Mouse (Mus musculus) heart, embryonic 15.5 days (tissue): Measurements from ENCODE around the gene Cnst. TPM values are rescaled to one million over a fixed set of nuclear protein-coding genes. Genes with fewer than 3 reads are reported as not detected.
A peak's percentile ranks its signal among the peaks of the same experiment; 100 is the strongest.

Experiments used
- ATAC-seq: fragments of 200-750 bp; cut with Nextera tagmentation; replicated peaks from 2 replicates; pipeline ENCODE4 v1.8.0; 2017; ENCODE audit warnings: low read depth, moderate TSS enrichment; ENCODE audit not compliant: insufficient number of reproducible peaks, insufficient read depth, low FRiP score
- H3K27ac ChIP-seq: fragments of 300-500 bp; sonication (generic); 2 replicates; pipeline ENCODE4 v1.5.1; 2015; ENCODE audit warnings: mild to moderate bottlenecking, inconsistent platforms
- H3K27me3 ChIP-seq: fragments of 300-500 bp; sonication (generic); 2 replicates; pipeline ENCODE4 v1.6.1; 2015; ENCODE audit warnings: inconsistent platforms
- H3K36me3 ChIP-seq: fragments of 300-500 bp; sonication (generic); 2 replicates; pipeline ENCODE4 v1.6.1; 2015; ENCODE audit warnings: mild to moderate bottlenecking, inconsistent platforms
- H3K4me1 ChIP-seq: fragments of 300-500 bp; sonication (generic); replicated peaks from 2 replicates; pipeline ENCODE4 v1.6.1; 2015; ENCODE audit warnings: inconsistent platforms
- H3K4me2 ChIP-seq: fragments of 300-500 bp; sonication (generic); 2 replicates; pipeline ENCODE4 v1.6.1; 2015; ENCODE audit warnings: inconsistent platforms, mild to moderate bottlenecking, moderate library complexity
- H3K4me3 ChIP-seq: fragments of 300-500 bp; sonication (generic); 2 replicates; pipeline ENCODE4 v1.5.1; 2015; ENCODE audit warnings: mild to moderate bottlenecking, inconsistent platforms
- H3K9ac ChIP-seq: fragments of 300-500 bp; sonication (generic); 2 replicates; pipeline ENCODE4 v1.6.1; 2015; ENCODE audit warnings: mild to moderate bottlenecking, inconsistent platforms
- H3K9me3 ChIP-seq: fragments of 300-500 bp; sonication (generic); replicated peaks from 2 replicates; pipeline ENCODE4 v1.6.1; 2016; ENCODE audit warnings: inconsistent platforms
- WGBS: fragments of 180-500 bp; shearing (Covaris S2); methylation state at CpG from one replicate; pipeline ENCODE4 v1.1.7; 2015; ENCODE audit warnings: mixed read lengths; 5-methylcytosine and 5-hydroxymethylcytosine counted together
- polyA plus RNA-seq: library from polyadenylated mRNA; unstranded; fragments of >200 nt; fragmentation: Nextera tagmentation; extraction: Ambion mirVana; gene quantifications from 2 replicates; pipeline ENCODE4 v1.2.1, GENCODE M21; 2015

Cnst gene
- polyA plus RNA-seq, 1 experiment from 2014 or later = 16.6 TPM

GRCm38 (mm10) chr1:179580200-179580599 is 34.0 kb downstream of the Cnst start:
- Histone ChIP-seq H3K27ac (no peak overlapping the region), H3K4me1 (peaks cover 28% of the 10 kb centered on the region), H3K9ac (no peak overlapping the region), H3K36me3 (no peaks in the 10 kb centered on the region; the same call in 1 of the 2 replicates), H3K4me3 (no peak overlapping the region), H3K27me3 (no peaks in the 10 kb centered on the region), H3K4me2 (no peak overlapping the region), H3K9me3 (no peaks in the 10 kb centered on the region)
- ATAC-seq = no peak
- WGBS = 50% methylated on average over 8 of the region's 8 CpGs

DNA sequence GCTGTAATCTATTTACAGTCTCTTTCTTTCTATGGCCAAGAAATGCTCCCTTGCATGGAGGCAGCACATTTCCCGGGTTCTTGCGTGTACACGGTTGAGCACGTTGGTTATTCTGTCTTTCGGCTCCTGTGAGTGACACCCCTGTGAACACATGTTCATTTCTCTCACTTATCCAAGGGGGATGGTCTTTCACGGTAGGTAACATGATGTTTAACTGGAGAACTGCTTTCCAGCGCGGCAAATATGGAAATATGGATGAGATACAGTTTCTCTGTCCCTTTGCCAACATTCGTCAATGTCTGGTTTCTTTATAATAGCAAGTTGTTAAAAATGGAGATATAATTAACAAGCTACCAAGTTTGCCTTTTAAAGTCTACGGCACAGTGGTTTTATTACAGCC is 35.3 kb downstream of the Cnst start:
- Histone ChIP-seq H3K9ac (no peak overlapping the region), H3K4me1 (peaks cover 37% of the 10 kb centered on the region), H3K9me3 (no peaks in the 10 kb centered on the region), H3K4me3 (no peak overlapping the region), H3K27ac (no peak overlapping the region; the same call in 1 of the 2 replicates), H3K4me2 (no peak overlapping the region), H3K27me3 (no peaks in the 10 kb centered on the region), H3K36me3 (no peaks in the 10 kb centered on the region; the same call in 1 of the 2 replicates)
- 81% methylated on average over 10 of the region's 10 CpGs for WGBS
- no peak for ATAC-seq

DNA sequence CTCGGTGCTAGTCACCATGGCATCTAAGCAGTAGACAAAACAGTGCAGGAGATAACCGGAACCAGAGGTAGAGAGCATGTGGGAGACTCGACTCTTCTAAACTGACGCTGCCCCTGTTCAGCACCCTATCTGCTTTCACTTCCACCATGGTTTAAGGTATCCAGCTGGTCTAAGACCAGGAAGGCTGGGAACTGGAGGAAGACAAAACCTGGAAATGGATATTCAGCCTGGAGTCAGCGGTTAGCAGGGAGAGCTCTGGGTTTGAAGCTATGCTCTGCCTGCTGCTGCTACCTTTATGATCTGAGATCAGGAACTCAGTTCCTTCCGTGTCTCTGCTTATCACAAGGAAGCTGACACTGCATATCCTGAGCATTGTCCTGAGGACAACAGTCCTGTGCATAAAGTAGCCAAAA is 35.9 kb downstream of the Cnst start:
- Histone ChIP-seq H3K36me3 (no peaks in the 10 kb centered on the region; the same call in 1 of the 2 replicates), H3K27ac (peak overlapping the region; percentile 13; the same call in 1 of the 2 replicates), H3K9me3 (no peaks in the 10 kb centered on the region), H3K27me3 (no peaks in the 10 kb centered on the region), H3K9ac (no peak overlapping the region), H3K4me3 (no peak overlapping the region), H3K4me2 (peak overlapping the region; percentile 17), H3K4me1 (peaks cover 43% of the 10 kb centered on the region)
- WGBS = 33% methylated on average over 6 of the region's 6 CpGs
- no peak for ATAC-seq

DNA sequence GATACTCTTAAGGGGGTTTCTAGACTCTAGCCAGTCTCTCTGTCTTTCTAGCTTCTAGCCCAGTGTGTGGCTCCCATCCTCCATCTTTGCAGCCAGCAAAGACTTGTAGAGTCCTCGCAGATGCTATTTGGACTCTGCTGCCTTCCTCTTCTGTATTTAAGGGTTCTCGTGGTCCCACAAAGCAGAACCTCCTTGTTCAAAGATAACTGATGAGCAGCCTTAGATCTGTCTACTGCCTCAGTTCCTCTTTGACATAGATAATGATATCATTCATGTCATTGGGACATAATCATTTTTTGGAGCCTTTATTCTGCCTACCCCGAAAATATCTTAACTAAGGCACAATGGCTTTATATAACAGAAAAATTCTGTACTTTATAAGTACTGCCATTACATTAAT is 36.9 kb downstream of the Cnst start:
- H3K4me2 ChIP-seq = no peak overlapping the region
- H3K4me3 ChIP-seq = no peak overlapping the region
- H3K27ac ChIP-seq = no peak overlapping the region
- H3K27me3 ChIP-seq = no peaks in the 10 kb centered on the region
- H3K9me3 ChIP-seq = no peaks in the 10 kb centered on the region
- H3K36me3 ChIP-seq = no peaks in the 10 kb centered on the region; the same call in 1 of the 2 replicates
- no peak for ATAC-seq
- no peak overlapping the region for H3K9ac ChIP-seq
- WGBS = 79% methylated on average over 3 of the region's 3 CpGs
- H3K4me1 ChIP-seq = peaks cover 52% of the 10 kb centered on the region

GRCm38 (mm10) chr1:179584220-179584619 is 38.0 kb downstream of the Cnst start:
- H3K4me3 ChIP-seq = no peak overlapping the region
- H3K27me3 ChIP-seq = no peaks in the 10 kb centered on the region
- ATAC-seq = no peak
- H3K9me3 ChIP-seq = no peaks in the 10 kb centered on the region
- no peak overlapping the region for H3K9ac ChIP-seq
- no peak overlapping the region for H3K4me2 ChIP-seq
- H3K4me1 ChIP-seq = peaks cover 56% of the 10 kb centered on the region
- 86% methylated on average over 4 of the region's 4 CpGs for WGBS
- peak overlapping the region; percentile 52; the same call in 1 of the 2 replicates for H3K27ac ChIP-seq
- H3K36me3 ChIP-seq = no peaks in the 10 kb centered on the region; the same call in 1 of the 2 replicates

DNA sequence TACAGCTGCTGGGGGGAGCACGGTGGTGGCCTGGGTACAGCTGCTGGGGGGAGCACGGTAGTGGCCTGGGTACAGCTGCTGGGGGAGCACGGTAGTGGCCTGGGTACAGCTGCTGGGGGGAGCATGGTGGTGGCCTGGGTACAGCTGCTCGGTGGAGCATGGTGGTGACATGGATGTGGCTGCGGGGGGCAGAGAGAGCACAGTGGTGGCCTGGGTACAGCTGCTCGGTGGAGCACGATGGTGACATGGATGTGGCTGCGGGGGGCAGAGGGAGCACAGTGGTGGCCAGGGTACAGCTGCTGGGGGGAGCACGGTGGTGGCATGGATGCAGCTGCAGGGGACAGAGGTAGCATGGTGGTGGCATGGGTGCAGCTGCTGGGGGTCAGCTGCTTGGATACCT is 39.5 kb downstream of the Cnst start:
- Histone ChIP-seq H3K27ac (no peak overlapping the region), H3K4me3 (no peak overlapping the region), H3K27me3 (no peaks in the 10 kb centered on the region), H3K36me3 (no peaks in the 10 kb centered on the region), H3K9ac (no peak overlapping the region), H3K4me1 (peaks cover 62% of the 10 kb centered on the region), H3K9me3 (no peaks in the 10 kb centered on the region), H3K4me2 (no peak overlapping the region)
- ATAC-seq = no peak
- WGBS = 91% methylated on average over 9 of the region's 9 CpGs

- no peak for ATAC-seq
- no peaks in the 10 kb centered on the region for H3K27me3 ChIP-seq
- 56% methylated on average over 3 of the region's 3 CpGs for WGBS
- no peak overlapping the region for H3K4me2 ChIP-seq
- no peak overlapping the region for H3K4me3 ChIP-seq
- H3K27ac ChIP-seq = peak overlapping the region; percentile 10; the same call in 1 of the 2 replicates
- peaks cover 57% of the 10 kb centered on the region for H3K4me1 ChIP-seq
- no peaks in the 10 kb centered on the region for H3K9me3 ChIP-seq
- no peaks in the 10 kb centered on the region for H3K36me3 ChIP-seq
- H3K9ac ChIP-seq = no peak overlapping the region
Observed at GRCm38 (mm10) chr1:179586430-179587095, 40.4 kb downstream of the Cnst start.

DNA sequence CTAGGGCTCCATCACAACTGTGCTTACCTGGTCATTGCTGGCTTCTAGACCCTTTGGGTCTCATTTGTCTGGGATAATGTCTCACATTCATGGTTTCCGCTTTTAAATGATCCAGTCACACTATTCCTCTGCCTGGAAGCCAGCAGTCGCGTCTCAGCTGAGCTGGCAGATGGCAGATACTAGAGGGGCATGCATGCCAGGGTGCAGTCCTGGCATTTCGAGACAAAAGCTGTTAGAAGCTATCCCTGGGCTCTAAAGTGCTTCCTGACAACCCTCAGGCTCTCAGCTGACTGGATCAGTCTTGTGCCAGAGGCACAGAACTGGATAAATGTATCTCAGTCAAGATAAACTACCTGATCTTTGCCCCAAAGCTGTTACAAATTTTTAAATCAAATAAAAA is 42.1 kb downstream of the Cnst start:
- Histone ChIP-seq H3K36me3 (peaks cover 7% of the 10 kb centered on the region; the same call in 1 of the 2 replicates), H3K27ac (peak overlapping the region; percentile 75), H3K4me3 (no peak overlapping the region), H3K4me2 (no peak overlapping the region), H3K9me3 (no peaks in the 10 kb centered on the region), H3K27me3 (no peaks in the 10 kb centered on the region), H3K9ac (peak overlapping the region; percentile 31; the same call in 1 of the 2 replicates), H3K4me1 (peaks cover 46% of the 10 kb centered on the region)
- no peak for ATAC-seq
- 60% methylated on average over 4 of the region's 4 CpGs for WGBS

- Histone ChIP-seq H3K4me1 (peaks cover 23% of the 10 kb centered on the region), H3K27me3 (no peaks in the 10 kb centered on the region), H3K27ac (no peak overlapping the region), H3K36me3 (peaks cover 9% of the 10 kb centered on the region), H3K4me2 (no peak overlapping the region), H3K4me3 (no peak overlapping the region), H3K9ac (no peak overlapping the region), H3K9me3 (no peaks in the 10 kb centered on the region)
- ATAC-seq = no peak
- 60% methylated on average over 12 of the region's 12 CpGs for WGBS
Observed at GRCm38 (mm10) chr1:179591639-179592038, 45.5 kb downstream of the Cnst start.

DNA sequence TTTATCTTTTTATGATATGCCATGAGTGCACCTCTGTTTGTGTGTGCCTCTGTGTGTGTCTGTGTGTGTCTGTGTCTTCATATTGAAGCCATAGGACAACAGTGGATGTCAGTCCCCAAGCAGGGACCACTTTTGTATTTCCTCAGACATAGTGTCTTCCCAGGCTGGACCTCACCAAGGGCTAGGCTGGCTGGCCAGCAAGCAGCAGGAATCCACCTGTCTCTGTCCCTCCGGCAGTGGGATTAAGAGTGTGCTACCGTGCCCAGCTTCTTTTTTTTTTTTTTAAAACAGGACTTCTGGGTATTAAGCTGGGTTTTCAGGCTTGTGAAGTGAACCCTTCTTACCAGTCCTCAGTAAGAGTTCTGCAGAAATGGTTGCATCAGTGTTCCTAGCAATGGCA is 46.0 kb downstream of the Cnst start:
- no peak overlapping the region for H3K27ac ChIP-seq
- 86% methylated on average over 2 of the region's 2 CpGs for whole genome bisulfite sequencing
- peaks cover 9% of the 10 kb centered on the region for H3K36me3 ChIP-seq
- no peak overlapping the region for H3K4me2 ChIP-seq
- H3K27me3 ChIP-seq = no peaks in the 10 kb centered on the region
- no peak overlapping the region for H3K4me3 ChIP-seq
- peaks cover 18% of the 10 kb centered on the region for H3K4me1 ChIP-seq
- no peak for ATAC-seq
- no peaks in the 10 kb centered on the region for H3K9me3 ChIP-seq
- no peak overlapping the region for H3K9ac ChIP-seq

GRCm38 (mm10) chr1:179592972-179593371 is 46.8 kb downstream of the Cnst start:
- H3K9ac ChIP-seq = no peak overlapping the region
- H3K36me3 ChIP-seq = peaks cover 9% of the 10 kb centered on the region
- no peak overlapping the region for H3K4me2 ChIP-seq
- no peak for ATAC-seq
- no peak overlapping the region for H3K27ac ChIP-seq
- WGBS = 75% methylated on average over 7 of the region's 7 CpGs
- no peak overlapping the region for H3K4me3 ChIP-seq
- H3K4me1 ChIP-seq = peaks cover 11% of the 10 kb centered on the region
- no peaks in the 10 kb centered on the region for H3K27me3 ChIP-seq
- H3K9me3 ChIP-seq = no peaks in the 10 kb centered on the region

DNA sequence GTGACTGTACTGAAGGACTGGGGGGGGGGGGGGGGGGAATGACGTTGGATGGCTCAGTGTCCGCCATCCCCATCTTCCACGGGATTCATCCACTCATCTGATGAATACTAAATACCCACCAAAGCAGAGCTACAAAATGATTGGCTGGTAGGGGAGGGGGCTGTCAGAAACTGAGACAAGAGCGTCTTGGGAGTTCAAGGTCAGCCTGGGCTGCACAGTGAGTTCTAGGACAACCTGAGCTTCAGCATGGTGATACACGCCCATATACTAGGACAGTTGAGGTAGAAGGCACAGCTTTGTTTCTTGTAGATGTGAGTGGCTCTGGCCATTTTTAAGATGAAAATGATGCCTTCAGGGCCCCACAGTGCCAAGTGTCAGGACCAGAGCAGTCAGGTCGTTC is 52.2 kb downstream of the Cnst start:
- Histone ChIP-seq H3K36me3 (peaks cover 1% of the 10 kb centered on the region; the same call in 1 of the 2 replicates), H3K9me3 (no peaks in the 10 kb centered on the region), H3K27me3 (no peaks in the 10 kb centered on the region), H3K9ac (no peak overlapping the region), H3K4me2 (no peak overlapping the region), H3K27ac (no peak overlapping the region), H3K4me3 (no peak overlapping the region), H3K4me1 (no peaks in the 10 kb centered on the region)
- 86% methylated on average over 6 of the region's 6 CpGs for WGBS
- ATAC-seq = no peak
